Mouse (Mus musculus) embryo, embryonic 11 days (tissue): ENCODE results near the gene Plxna4.

Experiments used
- DNase-seq: peaks from one replicate; pipeline ENCODE4 v3.0.0-alpha.2; 2015

Gene Plxna4

DNA sequence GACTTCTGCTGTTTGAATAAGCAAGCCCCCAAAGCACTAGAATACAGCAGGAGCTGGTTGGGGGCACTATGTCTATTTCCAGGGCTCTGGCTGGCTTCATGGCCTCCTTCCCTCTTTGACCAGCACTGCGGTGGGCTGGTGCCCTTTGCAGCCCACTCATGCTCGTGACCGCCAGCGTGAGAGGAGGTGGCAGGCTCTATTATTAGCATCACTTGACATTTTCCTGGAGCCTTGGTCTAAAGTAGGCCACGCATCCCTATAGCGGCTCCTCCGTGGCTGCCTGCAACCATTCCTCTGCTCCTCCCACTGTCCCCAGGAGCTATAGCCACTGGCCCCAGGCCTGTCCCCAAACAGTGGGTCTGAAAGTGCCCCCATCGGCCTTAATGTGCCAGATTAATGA, 367.2 kb downstream of the Plxna4 start:
- DNase-seq, result no peak

DNA sequence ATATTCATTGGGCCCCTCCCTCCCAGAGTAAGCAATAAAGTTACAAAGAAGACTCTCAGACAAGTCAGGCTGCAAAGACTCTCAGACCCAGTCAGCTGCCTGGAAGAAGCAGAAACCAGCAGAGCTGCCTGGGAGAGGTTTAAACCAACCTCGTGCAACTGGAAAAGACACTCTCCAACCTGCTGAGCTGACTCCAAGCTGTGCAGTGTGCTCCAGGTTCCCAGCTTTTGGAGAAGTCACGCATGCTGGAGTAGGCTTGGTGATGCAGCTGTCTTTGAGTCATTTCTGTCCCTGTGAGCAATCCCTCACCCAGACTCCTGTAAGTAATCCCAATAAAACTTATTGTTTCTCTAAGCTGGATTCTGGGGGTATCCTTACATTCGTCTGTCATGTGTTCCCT, 369.4 kb downstream of the Plxna4 start:
- DNase-seq, result no peak

DNA sequence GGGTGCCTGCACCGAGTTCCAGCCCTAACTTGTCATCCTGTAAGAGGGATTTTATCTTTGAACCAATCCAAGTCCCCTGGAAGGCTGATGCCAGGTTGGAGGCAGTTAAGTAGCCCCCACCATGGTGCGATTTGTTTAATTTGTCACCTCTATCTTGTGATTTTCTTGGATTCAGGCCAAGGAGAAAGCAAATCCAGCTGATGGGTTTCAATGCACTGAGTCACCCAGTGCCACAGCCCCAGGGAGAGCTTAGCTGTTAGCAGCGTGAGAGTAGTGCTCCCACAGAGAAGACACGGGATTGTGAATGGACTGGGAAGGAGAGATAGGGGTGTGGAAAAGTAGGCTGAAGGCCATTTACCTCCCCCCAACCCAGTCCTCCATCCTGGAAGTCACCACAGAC, 375.6 kb downstream of the Plxna4 start:
- no peak for DNase-seq

DNA sequence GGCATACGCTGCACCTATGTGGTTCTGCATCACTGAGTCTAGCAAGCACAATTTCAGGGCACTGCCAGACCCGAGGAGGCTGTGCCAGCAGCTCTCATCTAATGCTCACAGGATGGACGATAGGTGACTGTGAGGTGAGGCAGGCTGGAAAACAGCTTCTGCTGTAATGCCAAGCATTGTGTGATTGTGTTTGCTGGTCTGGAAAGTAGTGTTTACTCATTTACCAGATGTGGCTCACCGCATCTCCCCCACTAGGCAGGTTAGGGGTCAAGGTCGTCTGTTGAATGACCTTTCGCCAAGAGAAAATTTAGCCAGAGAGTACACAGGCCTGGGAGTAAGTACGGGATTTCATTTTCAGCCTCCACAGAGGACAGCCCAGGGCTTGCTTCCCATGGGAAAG, 377.9 kb downstream of the Plxna4 start:
- DNase-seq, result no peak

DNA sequence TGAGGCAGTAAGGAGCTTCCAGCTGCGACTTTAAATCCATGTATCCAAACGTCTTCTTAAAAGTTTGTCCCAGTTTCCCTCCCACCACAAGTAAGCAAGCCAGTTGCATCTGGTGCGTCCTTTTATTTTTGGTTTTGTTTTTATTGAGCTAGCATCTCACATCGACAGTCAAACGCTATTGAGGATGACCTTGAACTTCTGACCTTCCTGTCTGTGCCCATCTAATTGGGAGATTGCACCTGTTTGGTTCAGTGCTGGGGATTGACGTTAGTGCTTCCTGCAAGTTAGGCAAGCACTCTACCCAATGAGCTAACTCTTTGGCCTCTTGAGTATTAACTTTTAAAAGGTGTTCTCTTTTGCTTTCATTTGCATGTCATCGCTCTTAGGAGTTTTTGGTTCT, 379.0 kb downstream of the Plxna4 start:
- DNase-seq, result no peak

DNA sequence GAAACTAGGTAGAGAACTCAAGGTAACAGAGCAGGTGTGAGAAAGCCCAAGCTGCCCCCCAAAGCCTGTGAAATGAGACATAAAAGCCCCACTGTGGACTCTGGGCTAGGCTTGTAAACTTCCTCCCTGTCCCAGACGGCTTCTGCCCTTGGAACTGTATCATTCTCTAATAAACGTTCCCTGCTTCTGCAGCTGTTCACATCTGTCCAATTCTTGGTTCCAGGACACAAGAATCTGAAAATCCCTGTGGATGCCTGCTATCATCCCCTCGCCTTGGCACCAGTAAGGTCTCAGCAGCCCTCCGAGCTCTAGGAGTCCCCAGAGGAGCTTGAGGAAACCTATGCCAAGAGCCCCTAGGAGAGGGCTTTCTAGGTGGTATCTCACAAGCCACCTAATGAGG, 383.7 kb downstream of the Plxna4 start:
- no peak for DNase-seq

DNA sequence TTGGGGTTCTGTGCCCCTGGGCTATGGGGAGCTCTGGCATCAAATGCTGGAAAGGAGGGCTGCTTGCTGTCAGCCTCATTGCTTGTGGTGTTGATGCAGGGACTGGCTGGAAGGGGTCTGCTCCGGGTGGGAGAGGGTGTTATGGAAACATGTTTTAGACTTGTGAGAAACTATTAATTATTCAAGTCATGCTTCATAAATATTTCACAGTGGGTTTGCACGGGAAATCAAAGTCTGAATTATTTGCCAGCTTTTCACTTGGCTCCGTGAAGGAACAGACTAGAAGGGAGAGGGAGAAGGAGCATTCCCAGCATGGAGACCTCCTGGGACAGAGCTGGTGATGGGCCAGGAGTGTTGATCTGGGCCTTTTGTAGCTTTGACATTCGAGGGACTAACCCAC, 384.6 kb downstream of the Plxna4 start:
- DNase-seq, result no peak

DNA sequence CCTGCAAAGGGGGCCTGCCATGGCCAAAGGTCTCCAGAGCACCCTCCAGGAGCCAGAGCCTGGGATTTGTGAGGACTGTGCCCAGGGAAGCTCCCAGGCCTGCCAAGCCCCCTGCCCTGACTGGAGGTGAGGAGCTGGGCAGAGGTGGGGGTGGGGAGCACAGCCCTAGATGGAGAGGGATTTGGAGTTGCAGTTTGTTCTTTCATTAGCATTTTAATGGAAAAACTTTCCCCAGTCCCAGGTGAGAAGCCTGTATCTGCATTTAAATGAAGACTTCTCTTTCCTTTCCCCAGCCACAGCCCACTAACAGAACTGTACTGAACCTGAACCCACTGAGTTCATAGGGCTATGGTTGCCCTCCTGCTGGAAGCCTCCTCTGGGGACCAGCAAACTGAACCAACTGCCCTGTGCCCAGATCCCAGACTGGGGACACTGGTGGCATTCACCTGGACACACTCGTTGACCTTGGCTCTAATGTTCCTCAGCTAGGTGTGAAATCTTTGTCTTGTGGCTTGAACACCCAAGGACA, 385.3 kb downstream of the Plxna4 start:
- no peak for DNase-seq

DNA sequence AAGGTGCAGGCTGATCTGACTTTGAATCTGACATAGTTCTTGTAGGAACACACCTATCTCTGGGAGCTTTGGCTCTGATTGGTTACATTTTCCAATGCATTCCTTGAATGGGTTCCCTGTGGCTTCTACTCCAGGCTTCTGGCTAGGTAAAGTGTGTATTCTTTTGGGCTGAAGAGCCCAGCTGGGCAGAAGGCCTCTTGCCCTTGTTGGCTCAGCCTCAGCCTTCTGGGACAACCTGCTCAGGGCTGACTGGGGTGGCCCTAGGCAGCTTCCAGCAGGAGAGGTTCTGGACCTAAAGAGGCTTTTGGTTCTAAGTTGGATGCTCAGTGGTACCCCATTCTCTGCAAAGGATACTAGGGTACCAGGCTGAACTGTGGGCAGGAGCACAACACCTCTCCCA, 386.5 kb downstream of the Plxna4 start:
- no peak for DNase-seq

DNA sequence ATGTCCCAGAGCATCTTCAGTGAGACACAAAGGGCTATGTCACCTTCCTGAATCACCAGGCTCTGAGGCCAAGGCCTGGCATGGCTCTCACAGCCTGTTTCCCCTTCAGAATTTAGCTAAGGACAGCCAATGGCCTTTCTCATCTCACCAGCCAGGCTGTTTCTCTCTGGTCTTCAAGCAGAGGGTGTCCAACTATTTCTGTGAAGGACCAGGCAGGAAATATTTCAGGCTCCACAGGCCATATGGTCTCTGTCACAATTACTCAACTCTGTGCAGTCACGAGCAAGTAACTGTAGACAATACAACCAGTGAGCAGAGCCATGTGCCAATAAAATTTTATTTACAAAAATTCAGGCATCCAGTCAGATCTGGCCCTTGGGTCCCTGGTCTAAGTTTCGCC, 388.4 kb downstream of the Plxna4 start:
- DNase-seq, result no peak

DNA sequence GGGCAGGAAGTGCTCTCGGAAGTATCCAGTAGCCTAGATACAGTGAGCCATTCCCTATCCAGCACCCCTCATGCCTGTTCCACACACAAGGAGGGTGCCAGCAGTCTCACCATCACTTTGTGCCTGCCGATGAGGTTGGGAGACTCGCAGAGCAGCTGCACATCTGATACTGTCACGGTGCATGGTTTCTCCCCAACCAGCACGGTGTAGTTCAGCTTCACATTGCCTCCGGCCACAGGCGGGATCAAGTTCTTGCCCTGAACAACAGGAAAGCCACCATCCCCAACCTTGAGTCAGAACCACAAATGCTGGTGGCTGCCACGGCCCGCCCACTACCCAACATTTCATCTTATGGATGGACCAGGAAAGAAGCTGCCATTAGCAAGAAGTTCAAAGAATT, 391.1 kb downstream of the Plxna4 start:
- no peak for DNase-seq

DNA sequence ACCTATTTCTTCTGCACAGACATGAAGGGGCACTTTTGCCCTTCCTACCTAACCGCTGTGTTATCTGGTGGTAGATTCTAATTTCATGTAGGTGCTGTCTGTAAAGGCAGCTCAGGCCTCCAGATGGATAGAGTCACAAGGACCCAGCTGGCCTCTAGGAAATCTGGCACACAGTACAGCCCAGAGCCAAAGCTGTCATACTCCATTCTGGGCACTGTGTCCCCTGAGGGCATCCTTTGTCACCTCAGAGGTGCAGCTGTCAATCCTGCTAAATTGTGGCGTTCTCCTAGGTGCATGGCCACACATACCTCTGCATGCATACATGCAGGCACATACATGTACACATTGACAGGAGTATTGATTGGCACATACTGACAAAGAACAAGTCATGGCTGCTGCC, 394.9 kb downstream of the Plxna4 start:
- DNase-seq, result no peak

DNA sequence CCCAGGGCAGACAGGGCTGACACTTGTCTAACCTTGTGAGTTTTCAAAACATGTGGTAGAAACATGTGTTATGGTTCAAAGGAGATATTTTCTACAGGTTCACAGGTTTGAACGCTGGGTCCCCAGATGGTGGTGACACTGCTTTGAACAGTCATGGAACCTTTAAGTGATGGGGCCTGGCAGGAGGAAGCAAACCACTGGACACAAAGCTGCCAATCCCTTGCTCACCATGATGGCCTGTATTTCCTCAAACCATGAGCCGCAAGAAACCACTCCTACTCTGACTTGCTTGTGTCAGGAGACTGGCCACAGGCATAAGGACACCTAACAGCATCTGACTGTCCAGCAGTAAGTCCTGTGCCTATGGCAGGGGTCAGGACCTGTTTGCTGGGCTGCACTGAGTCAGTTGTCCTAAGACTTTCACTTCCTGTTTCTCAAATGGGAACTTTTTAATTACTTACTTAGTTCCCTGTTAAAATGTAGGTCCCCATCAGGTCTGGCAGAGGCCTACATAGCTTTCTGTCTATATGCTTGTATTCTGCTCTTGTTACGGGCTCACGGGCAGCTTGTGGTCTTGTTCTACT, 403.5 kb downstream of the Plxna4 start:
- no peak for DNase-seq

DNA sequence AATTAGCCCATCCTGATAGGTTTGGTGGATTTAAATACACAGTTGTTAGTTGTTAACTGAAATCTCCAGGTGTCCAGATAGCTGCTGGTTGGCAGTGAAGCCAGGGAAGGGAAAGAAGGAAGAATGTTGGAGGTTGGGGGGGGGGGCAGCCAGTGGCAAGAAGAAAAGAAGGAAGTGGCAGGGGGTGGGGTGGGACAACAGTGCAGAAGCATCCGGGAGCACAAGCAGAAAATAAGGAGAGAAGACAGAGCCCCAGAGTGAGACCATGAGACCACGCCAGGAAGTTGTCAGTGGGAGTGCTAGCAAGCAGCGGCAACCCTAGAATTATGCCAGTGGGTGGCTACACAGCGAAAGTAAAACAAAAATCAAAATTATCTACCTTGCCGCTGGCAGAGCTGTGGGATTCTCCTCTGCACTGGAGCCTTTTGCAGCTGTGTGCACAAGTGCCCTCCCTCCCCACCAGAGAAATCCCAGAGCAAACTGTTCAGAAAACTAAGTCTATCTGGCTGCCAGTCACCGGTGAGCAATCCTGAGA, 404.3 kb downstream of the Plxna4 start:
- no peak for DNase-seq

DNA sequence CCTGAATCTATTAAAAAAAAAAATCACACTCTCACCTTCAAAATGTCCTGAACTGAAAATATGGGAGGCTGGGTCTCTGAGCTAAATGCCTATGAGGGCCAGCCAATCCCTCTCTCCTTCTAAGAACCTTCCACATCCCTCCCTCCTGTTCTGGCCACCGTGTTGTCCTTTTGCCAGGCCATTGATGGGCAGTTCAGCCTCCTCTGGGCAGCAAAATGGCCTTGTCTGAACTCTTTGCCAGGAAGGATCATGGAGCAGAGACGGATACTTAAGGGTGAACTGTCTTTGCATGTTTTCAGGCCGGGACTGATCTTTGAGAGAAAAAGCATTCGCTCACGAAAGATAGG, 408.0 kb downstream of the Plxna4 start:
- DNase-seq, result no peak

DNA sequence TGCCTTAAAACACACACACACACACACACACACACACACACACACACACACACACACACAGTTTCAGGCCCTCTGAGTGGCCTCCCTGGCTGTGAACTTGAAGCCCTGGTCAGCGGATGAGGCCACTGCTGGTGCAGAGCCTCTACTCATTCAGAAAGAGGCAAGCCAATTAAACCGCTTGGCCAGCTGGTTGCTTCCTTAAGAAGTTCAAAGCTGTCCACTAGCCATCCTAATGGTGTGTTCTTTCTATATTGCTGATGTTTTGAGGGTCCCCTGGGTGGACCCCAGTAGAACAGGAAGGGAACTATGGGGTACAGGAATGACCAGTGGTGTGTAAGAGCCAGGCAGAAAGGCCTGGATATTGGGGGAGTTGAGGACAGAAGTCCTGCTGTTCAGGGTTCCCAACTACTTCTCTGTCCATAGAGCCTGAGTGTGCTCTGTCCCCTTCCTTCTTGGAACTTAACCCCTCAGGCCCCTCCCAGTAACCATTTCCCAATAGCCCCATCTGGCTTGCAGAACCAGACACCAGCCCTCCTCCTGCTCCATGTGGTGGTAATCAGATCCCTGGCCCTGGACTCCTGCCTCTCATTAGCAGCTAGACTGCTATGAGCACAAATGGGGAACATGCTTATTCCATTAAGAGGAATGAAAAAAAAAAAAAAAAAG, 408.5 kb downstream of the Plxna4 start:
- DNase-seq, result peak; percentile 77

DNA sequence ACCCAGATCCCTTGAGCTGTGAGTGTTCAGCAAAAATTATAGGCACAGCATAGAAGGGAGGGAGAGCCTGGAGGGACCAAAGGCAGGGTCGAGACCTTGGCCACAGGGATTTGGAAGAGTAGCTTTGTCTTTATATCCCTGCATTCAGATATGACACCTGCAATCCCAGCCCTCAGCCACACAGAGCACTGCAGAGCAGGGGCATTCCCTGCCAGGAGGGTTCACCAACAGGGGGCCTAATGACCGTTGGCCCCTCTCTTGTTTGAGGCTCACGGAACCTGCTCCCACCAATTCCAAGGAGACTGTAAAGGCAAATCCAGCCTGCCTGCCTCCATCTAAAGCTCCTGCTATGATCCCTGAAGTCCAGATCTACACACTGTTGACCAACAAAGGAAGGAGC, 410.1 kb downstream of the Plxna4 start:
- DNase-seq, result no peak

DNA sequence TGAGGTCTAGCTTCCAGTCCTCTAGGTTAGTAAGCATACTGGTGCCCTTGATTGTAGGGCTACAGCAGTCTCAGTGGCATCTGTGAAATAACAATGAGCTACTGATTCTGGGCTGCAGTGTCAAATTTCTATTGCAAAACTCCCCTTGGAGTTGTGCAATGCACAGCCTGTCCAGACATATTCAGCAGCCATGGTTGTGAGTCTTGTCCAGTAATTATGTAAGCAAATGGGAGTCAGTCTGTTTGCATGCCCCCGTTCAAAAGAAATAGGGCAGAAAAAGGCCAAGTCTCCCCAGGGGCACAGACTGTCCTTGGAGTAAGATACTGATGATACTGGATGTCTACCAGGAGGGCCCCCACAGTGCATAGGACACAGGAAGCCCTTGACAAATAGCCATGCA, 420.3 kb downstream of the Plxna4 start:
- peak; percentile 23 for DNase-seq

DNA sequence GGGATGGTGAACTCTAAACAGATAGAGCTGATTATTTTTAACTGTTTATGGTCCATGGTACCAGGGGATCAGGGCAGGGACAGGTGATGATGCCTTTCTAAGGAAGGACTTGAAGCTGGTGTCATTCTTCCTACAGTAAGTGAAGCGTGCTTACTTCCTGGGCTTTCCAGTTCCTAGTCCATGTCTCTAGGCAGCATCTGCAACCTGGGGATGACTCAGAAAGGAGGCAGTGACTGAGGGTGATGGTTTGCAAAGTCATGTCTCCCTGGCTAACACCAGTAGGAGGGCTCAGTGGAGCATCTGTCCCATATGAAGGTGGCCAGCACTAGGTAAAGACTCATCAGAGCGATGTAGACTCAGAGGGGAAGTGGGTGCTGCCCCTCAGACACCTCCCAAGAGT, 427.6 kb downstream of the Plxna4 start:
- DNase-seq, result no peak

DNA sequence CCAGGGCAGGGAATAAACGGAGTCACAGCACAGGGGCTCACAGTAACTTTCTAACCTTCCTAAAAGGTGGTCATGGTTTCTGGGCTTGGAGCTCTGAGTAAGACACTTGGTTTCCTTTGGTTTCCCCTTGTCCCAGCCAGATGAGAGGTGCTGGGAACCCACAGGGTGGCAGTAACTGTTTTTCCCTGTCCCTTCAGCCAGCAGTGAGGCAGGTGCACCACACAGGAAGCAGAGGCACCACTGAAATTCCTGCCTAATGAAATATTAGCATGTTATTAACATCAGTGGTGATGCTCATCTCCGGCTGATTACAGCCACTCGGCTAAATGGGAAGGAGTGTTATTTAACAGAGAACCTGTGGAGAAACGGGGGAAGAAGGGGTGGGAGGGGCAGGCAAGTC, 428.1 kb downstream of the Plxna4 start:
- DNase-seq, result no peak

DNA sequence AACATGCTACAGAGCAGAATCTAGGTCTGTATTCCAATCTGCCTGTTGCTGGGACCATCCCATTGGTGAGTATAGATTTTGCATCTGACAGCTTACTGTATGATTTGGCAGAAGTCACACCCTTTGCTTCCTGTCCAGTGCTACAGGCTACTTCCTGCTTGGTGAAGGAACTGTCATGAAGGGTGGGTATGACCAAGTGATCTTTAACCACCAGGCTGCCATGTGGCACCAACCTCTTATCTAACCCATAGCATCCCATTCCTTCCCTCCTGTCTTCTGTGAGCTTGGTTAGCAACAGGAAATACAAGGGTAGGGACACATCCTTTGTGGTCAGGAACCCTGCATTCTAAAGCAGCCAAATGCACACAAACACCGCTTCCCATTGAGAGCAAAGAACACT, 429.6 kb downstream of the Plxna4 start:
- no peak for DNase-seq

DNA sequence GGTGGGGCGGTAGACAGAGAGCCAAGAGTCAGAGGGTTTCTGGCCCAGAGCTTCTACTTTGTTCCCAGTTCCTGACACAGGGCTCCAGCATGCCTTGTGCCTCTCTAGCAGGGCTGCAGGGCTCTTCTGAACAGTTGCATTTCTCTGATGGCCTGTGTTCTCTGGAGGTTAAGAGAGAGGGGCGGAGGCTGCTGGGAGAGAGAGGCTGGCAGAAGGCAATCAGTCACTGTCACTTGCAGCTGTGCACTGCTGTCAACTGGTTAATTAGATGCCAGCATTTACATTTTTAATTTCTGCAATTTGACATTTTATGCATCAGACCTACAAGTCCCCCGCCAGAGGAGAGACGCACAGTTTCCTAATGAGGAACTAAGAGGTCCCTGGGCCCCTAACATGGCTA, 434.8 kb downstream of the Plxna4 start:
- no peak for DNase-seq

DNA sequence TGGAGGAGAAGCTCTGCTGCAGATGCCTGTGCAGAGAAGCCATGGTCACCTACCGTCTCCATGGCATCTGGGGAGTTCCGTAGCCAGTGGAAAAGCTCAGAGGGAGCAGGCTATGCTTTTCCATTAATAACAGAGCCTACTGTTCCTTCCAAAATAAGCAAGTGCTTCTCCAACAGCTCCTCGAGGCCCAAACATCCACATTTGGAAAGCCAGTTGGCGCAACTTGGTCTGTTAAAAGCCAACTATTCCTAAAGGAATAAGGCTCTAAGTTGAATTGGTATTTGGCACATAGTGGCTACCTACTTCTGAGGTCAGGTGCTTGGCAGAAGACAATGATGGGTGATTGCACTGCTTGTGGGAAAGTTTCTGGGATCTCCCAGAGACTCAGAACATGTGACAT, 437.2 kb downstream of the Plxna4 start:
- no peak for DNase-seq

DNA sequence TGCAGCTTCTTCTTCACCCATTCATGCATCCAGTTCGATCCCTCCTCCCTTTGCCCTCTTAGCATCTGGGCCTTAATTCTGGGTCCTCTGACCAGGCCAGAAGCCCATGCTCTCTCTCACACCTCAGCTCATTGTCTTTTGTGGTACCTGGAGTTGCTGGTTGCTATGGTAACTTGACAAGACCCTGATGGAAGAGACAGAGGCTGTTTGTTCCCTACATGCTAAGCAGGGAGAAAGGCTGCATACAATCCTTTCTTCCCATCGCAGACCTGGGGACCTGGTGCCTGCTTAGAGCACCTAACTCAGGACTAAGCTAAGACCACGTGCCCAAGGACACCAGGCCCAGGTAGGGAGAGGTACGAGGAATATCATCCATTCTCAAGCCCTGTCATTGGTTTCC, 443.2 kb downstream of the Plxna4 start:
- no peak for DNase-seq

DNA sequence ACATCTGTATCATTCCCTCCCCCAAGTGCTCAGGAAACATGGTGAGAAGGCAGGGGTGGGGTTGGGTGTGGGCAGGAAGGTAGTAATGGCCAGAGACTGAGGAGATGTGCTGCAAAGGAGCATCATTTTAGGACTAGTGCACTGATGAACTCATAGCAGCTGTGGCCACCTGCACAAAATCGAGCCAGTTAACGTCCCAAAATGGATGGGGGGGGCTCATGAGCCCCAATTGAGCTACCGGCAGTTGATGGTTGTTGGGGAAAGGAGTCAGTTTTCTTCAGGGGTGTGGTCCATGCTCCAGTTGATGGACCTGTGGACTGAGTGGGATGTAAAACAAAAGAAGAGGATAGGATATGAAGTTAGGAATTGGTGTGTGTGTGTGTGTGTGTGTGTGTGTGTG, 448.5 kb downstream of the Plxna4 start:
- no peak for DNase-seq
